Mouse (Mus musculus): ENCODE data around the gene Megf9. TPM values are rescaled to one million over a fixed set of nuclear protein-coding genes. Genes with fewer than 3 reads are reported as not detected.

The Megf9 gene
- total and polyA plus RNA-seq, 2 experiments from 2014 or later: 30.7 to 79.2 TPM

DNA sequence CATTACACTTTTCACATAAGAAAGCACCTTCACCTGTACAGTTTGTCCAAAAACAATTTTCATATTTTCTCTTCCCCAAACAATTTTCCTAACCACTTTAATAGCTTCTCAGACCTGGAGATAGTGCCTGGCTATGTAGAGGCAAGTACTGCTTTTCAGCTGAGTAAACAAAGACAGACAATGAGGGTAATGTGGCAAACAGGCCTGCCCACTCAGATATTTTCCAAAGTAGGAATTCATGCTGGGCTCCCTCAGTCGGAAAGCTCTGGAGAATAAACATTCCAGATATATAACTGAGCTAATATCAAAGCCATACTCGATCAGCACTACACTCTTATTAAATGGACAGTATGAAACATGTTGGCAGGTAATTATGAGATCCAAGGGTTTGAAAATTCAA, 25.2 kb downstream of the Megf9 start:
- TF ChIP-seq CTCF (IDR thresholded peaks at IDR 0.05; ENCODE audit: low read depth): no peak
- Histone ChIP-seq H3K9ac (replicated peaks; ENCODE audit: low read length) (no peak overlapping the region), H3K27me3 (ENCODE audit: insufficient read depth, low read length) (no peaks in the 10 kb centered on the region), H3K36me3 (ENCODE audit: insufficient read depth, low read length) (no peaks in the 10 kb centered on the region), H3K9me3 (ENCODE audit: low read length) (no peaks in the 10 kb centered on the region), H3K4me1 (ENCODE audit: insufficient read depth, low read length) (no peaks in the 10 kb centered on the region; the same call in 1 of the 2 replicates), H3K4me3 (ENCODE audit: low read length) (no peak overlapping the region), H3K27ac (no peak overlapping the region), H3K4me2 (ENCODE audit: low read depth, low read length) (0 out of 2 replicates have a peak overlapping the region, but pooled peaks have one; percentile 5)
- WGBS: 3% methylated on average over 2 of the region's 2 CpGs
- DNase-seq (ENCODE audit: low spot score) (no peak), ATAC-seq (no peak)

DNA sequence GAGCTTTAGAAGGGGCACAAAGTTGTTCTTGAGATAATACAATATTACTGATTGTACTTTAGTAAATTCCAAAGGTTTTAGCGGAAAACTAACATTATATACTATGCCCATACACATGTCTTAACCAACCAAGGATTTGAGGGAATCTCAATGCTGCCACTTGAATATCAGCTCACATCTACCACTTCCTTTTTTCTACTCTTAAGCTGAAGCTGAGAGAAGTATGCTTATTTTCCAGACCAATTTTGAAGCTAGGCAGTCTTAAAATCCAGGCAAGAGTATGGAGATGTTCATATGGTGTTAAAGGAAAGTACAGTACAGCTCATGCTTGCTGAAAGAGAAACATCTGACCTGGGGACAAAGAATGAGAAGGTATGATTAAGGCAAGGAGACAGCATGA, 26.6 kb downstream of the Megf9 start:
- H3K27me3 ChIP-seq (ENCODE audit: insufficient read depth, low read length): no peaks in the 10 kb centered on the region
- no peak overlapping the region for H3K27ac ChIP-seq
- ATAC-seq: no peak
- H3K4me1 ChIP-seq (ENCODE audit: insufficient read depth, low read length): no peaks in the 10 kb centered on the region; the same call in 1 of the 2 replicates
- no peak overlapping the region for H3K9ac ChIP-seq (replicated peaks; ENCODE audit: low read length)
- 98% methylated on average over 1 of the region's 1 CpGs for WGBS
- no peaks in the 10 kb centered on the region for H3K9me3 ChIP-seq (ENCODE audit: low read length)
- no peak for DNase-seq (ENCODE audit: low spot score)
- no peak for TF ChIP-seq CTCF (IDR thresholded peaks at IDR 0.05; ENCODE audit: low read depth)
- H3K4me3 ChIP-seq (ENCODE audit: low read length): no peak overlapping the region
- no peaks in the 10 kb centered on the region for H3K36me3 ChIP-seq (ENCODE audit: insufficient read depth, low read length)
- no peak overlapping the region for H3K4me2 ChIP-seq (ENCODE audit: low read depth, low read length)

- H3K36me3 ChIP-seq (ENCODE audit: insufficient read depth, low read length): no peaks in the 10 kb centered on the region
- no peak for ATAC-seq
- H3K27me3 ChIP-seq (ENCODE audit: insufficient read depth, low read length): no peaks in the 10 kb centered on the region
- no peak for TF ChIP-seq CTCF (IDR thresholded peaks at IDR 0.05; ENCODE audit: low read depth)
- H3K9ac ChIP-seq (replicated peaks; ENCODE audit: low read length): no peak overlapping the region
- H3K4me2 ChIP-seq (ENCODE audit: low read depth, low read length): no peak overlapping the region
- no peak for DNase-seq (ENCODE audit: low spot score)
- H3K4me1 ChIP-seq (ENCODE audit: insufficient read depth, low read length): no peaks in the 10 kb centered on the region; the same call in 1 of the 2 replicates
- H3K9me3 ChIP-seq (ENCODE audit: low read length): no peaks in the 10 kb centered on the region
- 76% methylated on average over 3 of the region's 3 CpGs for WGBS
- H3K4me3 ChIP-seq (ENCODE audit: low read length): no peak overlapping the region
- H3K27ac ChIP-seq: no peak overlapping the region
Measured at GRCm38 (mm10) chr4:70505951-70506350, 28.8 kb downstream of the Megf9 start.

DNA sequence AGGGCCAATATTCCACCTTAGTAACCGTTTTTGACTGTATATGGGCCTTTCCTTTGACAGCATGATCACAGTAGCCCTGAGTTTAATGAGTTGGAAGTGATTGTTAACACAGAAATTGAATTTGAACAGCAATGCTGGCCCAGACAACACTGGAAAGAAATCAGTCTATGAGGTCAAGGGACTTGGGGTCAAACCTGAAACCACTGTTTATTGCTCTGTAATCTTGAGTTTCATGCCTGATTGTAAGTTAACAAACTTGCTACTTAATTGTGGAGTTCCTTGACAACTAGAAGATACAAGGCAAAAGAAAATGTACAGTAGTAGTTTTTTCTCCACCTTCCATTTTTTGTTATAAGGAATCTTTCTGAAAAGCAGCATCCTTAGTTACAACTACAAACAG, 31.0 kb downstream of the Megf9 start:
- Histone ChIP-seq H3K4me2 (ENCODE audit: low read depth, low read length) (no peak overlapping the region), H3K36me3 (ENCODE audit: insufficient read depth, low read length) (no peaks in the 10 kb centered on the region), H3K9ac (replicated peaks; ENCODE audit: low read length) (no peak overlapping the region), H3K27me3 (ENCODE audit: insufficient read depth, low read length) (no peaks in the 10 kb centered on the region), H3K4me3 (ENCODE audit: low read length) (no peak overlapping the region), H3K27ac (no peak overlapping the region), H3K9me3 (ENCODE audit: low read length) (no peaks in the 10 kb centered on the region), H3K4me1 (ENCODE audit: insufficient read depth, low read length) (no peaks in the 10 kb centered on the region)
- no peak for TF ChIP-seq CTCF (IDR thresholded peaks at IDR 0.05; ENCODE audit: low read depth)
- ATAC-seq: no peak
- DNase-seq (ENCODE audit: low spot score): no peak
- WGBS: 64% methylated on average over 1 of the region's 1 CpGs

DNA sequence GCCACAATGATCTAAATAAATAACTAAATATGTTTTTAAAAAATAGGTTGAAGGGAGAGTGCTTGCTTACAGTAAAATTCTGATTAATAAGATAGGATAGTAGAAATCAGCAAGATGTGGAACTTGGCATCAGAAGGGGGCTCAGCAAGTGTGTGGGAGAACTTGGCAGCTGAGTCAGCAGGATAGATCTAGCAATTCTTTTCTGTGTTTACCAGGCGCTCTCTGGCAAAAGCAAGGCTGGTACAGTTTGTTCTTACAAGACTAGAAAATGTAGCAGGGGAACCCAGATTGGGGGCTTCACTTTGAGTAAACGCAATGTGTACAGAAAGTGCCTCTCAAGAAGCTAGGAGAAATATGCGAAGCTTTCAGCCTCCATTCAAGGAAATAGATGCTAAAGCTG, 35.5 kb downstream of the Megf9 start:
- Histone ChIP-seq H3K4me2 (ENCODE audit: low read depth, low read length) (no peak overlapping the region), H3K4me3 (ENCODE audit: low read length) (no peak overlapping the region), H3K9ac (replicated peaks; ENCODE audit: low read length) (no peak overlapping the region), H3K9me3 (ENCODE audit: low read length) (no peaks in the 10 kb centered on the region), H3K27me3 (ENCODE audit: insufficient read depth, low read length) (no peaks in the 10 kb centered on the region), H3K4me1 (ENCODE audit: insufficient read depth, low read length) (no peaks in the 10 kb centered on the region), H3K27ac (peak overlapping the region; percentile 60), H3K36me3 (ENCODE audit: insufficient read depth, low read length) (no peaks in the 10 kb centered on the region)
- 62% methylated on average over 3 of the region's 3 CpGs for WGBS
- TF ChIP-seq CTCF (IDR thresholded peaks at IDR 0.05; ENCODE audit: low read depth): no peak
- DNase-seq (ENCODE audit: low spot score): peak; percentile 47
- ATAC-seq: no peak

DNA sequence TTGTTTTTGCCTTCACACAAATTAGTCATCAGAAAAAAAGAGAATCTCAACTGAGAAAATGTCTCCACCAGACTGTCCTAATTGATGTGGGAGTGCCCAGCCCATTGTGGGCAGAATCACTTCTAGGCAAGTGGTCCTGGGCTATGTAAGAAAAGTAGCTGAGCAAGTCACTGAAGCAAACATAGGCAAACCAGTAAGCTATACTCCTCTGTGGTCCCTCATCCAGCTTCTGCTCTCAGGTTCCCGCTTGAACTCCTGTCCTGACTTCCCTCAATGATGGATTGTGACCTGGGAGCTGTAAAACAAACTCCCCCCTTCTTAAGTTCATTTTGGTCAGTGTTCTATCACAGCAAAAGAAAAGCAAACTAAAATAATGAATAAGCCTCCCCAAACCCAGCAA, 37.8 kb downstream of the Megf9 start:
- DNase-seq (ENCODE audit: low spot score) (no peak), ATAC-seq (no peak)
- H3K4me1 ChIP-seq (ENCODE audit: insufficient read depth, low read length): no peaks in the 10 kb centered on the region
- H3K4me3 ChIP-seq (ENCODE audit: low read length): no peak overlapping the region
- H3K4me2 ChIP-seq (ENCODE audit: low read depth, low read length): no peak overlapping the region
- H3K27ac ChIP-seq: no peak overlapping the region
- no peaks in the 10 kb centered on the region for H3K27me3 ChIP-seq (ENCODE audit: insufficient read depth, low read length)
- no peak overlapping the region for H3K9ac ChIP-seq (replicated peaks; ENCODE audit: low read length)
- 78% methylated on average over 1 of the region's 1 CpGs for WGBS
- no peak for TF ChIP-seq CTCF (IDR thresholded peaks at IDR 0.05; ENCODE audit: low read depth)
- no peaks in the 10 kb centered on the region for H3K36me3 ChIP-seq (ENCODE audit: insufficient read depth, low read length)
- H3K9me3 ChIP-seq (ENCODE audit: low read length): no peaks in the 10 kb centered on the region

DNA sequence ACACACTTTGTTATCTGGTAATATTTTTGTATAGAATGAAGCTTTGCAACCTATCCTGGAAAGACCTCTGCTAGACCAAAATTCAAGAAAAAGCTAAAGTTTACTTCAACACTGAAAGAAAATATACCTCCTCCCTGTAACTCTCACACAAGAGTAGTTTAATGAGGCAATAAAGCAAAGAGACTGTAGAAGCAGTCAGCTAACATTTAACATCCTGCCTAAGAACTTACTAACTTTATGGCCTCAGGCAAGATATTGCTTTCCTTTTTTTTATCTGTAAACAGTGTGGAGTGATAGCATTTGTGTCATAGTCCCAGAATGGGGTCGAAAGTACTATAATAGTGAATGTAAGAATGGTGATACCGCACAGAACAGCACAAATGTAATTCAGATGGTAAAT, 45.0 kb downstream of the Megf9 start:
- DNase-seq (ENCODE audit: low spot score): no peak
- Histone ChIP-seq H3K4me2 (ENCODE audit: low read depth, low read length) (no peak overlapping the region), H3K27me3 (ENCODE audit: insufficient read depth, low read length) (no peaks in the 10 kb centered on the region), H3K4me1 (ENCODE audit: insufficient read depth, low read length) (no peaks in the 10 kb centered on the region), H3K4me3 (ENCODE audit: low read length) (no peak overlapping the region), H3K27ac (no peak overlapping the region), H3K9me3 (ENCODE audit: low read length) (no peaks in the 10 kb centered on the region), H3K9ac (replicated peaks; ENCODE audit: low read length) (no peak overlapping the region), H3K36me3 (ENCODE audit: insufficient read depth, low read length) (no peaks in the 10 kb centered on the region)
- TF ChIP-seq CTCF (IDR thresholded peaks at IDR 0.05; ENCODE audit: low read depth): no peak
- ATAC-seq: no peak
- WGBS: 94% methylated on average over 2 of the region's 2 CpGs

Data from hindbrain, postnatal 0 days (tissue).